Mouse (Mus musculus) MEL (cell line): ENCODE measurements around the gene Cacna2d4. TPM values are rescaled to one million over a fixed set of nuclear protein-coding genes. Genes with fewer than 3 reads are reported as not detected.

Experiments used
- DNase-seq: peaks from one replicate; pipeline ENCODE4 v3.0.0; 2011; ENCODE audit warnings: low read depth, low spot score
- H3K27ac ChIP-seq: 2 replicates; pipeline ENCODE4 v1.5.1; 2012; ENCODE audit warnings: low read depth, mild to moderate bottlenecking, control low read depth, low read length, moderate library complexity; ENCODE audit not compliant: control insufficient read depth
- H3K27me3 ChIP-seq, 2 experiments: fragments of 150-350 bp in 1 of 2; sonication (generic) in 1 of 2; 2 replicates each; pipeline ENCODE4 v1.6.1; 2012; ENCODE audit warnings: low read length in 2 of 2, mild to moderate bottlenecking in 2 of 2, improper control_type of control experiment in 1 of 2, moderate library complexity in 1 of 2; ENCODE audit not compliant: insufficient read depth in 2 of 2, control insufficient read depth in 1 of 2
- H3K36me3 ChIP-seq, 2 experiments: 2 replicates each; pipeline ENCODE4 v1.6.1; 2012 to 2014; ENCODE audit warnings: low read length in 2 of 2, improper control_type of control experiment in 1 of 2, inconsistent platforms in 1 of 2, mild to moderate bottlenecking in 1 of 2; ENCODE audit not compliant: insufficient read depth in 2 of 2, control insufficient read depth in 1 of 2
- H3K4me1 ChIP-seq, 2 experiments: fragments of 150-350 bp in 1 of 2; sonication (generic) in 1 of 2; 2 replicates each; pipeline ENCODE4 v1.6.1; 2012; ENCODE audit warnings: low read length in 2 of 2, improper control_type of control experiment in 1 of 2, mild to moderate bottlenecking in 1 of 2; ENCODE audit not compliant: insufficient read depth in 2 of 2, control insufficient read depth in 1 of 2
- H3K4me3 ChIP-seq, 2 experiments: fragments of 150-350 bp in 1 of 2; sonication (generic) in 1 of 2; 2 replicates each; pipeline ENCODE4 v1.5.1; 2012; ENCODE audit warnings: low read depth in 2 of 2, low read length in 2 of 2, mild to moderate bottlenecking in 2 of 2, moderate library complexity in 2 of 2, control low read depth in 1 of 2, improper control_type of control experiment in 1 of 2; ENCODE audit not compliant: control insufficient read depth in 1 of 2, insufficient read depth in 1 of 2
- H3K79me2 ChIP-seq: 2 replicates; pipeline ENCODE4 v1.6.1; 2012; ENCODE audit warnings: mild to moderate bottlenecking, low read length, moderate library complexity; ENCODE audit not compliant: control insufficient read depth, poor library complexity, insufficient read depth
- H3K9ac ChIP-seq: 2 replicates; pipeline ENCODE4 v1.6.1; 2012; ENCODE audit warnings: low read depth, mild to moderate bottlenecking, control low read depth, low read length, moderate library complexity; ENCODE audit not compliant: control insufficient read depth, poor library complexity, severe bottlenecking
- H3K9me3 ChIP-seq: fragments of 150-350 bp; sonication (generic); replicated peaks from 2 replicates; pipeline ENCODE4 v1.6.1; 2012; ENCODE audit warnings: mild to moderate bottlenecking, low read length, improper control_type of control experiment, moderate library complexity; ENCODE audit not compliant: insufficient read depth
- CTCF ChIP-seq, 3 experiments: IDR thresholded peaks in 2 of 3; conservative IDR thresholded peaks in 1 of 3; 2 replicates each; pipeline ENCODE4 v1.5.1; 2011 to 2012; ENCODE audit warnings: low read length in 3 of 3, low read depth in 2 of 3, mild to moderate bottlenecking in 2 of 3, improper control_type of control experiment in 1 of 3, inconsistent platforms in 1 of 3, mixed read lengths in 1 of 3, moderate library complexity in 1 of 3; ENCODE audit not compliant: control insufficient read depth in 1 of 3, insufficient read depth in 1 of 3, poor library complexity in 1 of 3, severe bottlenecking in 1 of 3
- EP300 ChIP-seq, 2 experiments: IDR thresholded peaks; 2 replicates each; pipeline ENCODE4 v1.6.1; 2011; ENCODE audit warnings: improper control_type of control experiment in 2 of 2, low read length in 2 of 2, low read depth in 1 of 2, mild to moderate bottlenecking in 1 of 2
- GATA1 ChIP-seq: IDR thresholded peaks from 2 replicates; pipeline ENCODE4 v1.6.1; 2011; ENCODE audit warnings: low read depth, low read length, improper control_type of control experiment
- JUND ChIP-seq: IDR thresholded peaks from 2 replicates; pipeline ENCODE4 v1.6.1; 2011; ENCODE audit warnings: low read depth, mild to moderate bottlenecking, improper control_type of control experiment, low read length
- TAL1 ChIP-seq: IDR thresholded peaks from 2 replicates; pipeline ENCODE4 v1.6.1; 2012; ENCODE audit warnings: mild to moderate bottlenecking, inconsistent platforms, low read length, moderate library complexity, mixed read lengths
- ZMIZ1 ChIP-seq: IDR thresholded peaks from 2 replicates; pipeline ENCODE4 v1.6.1; 2012; ENCODE audit warnings: low read depth, mild to moderate bottlenecking, inconsistent platforms, low read length, improper control_type of control experiment, moderate library complexity
- polyA plus RNA-seq, 2 experiments: library from polyadenylated mRNA; stranded (reverse) in 1 of 2; unstranded in 1 of 2; fragments of >175 nt in 1 of 2; fragments of >200 nt in 1 of 2; gene quantifications; 2 replicates each; pipeline versions ENCODE4 v1.2.1 to v1.2.4; 2012; ENCODE audit warnings: low replicate concordance in 2 of 2, low read depth in 1 of 2; ENCODE audit not compliant: insufficient read length in 2 of 2, insufficient read depth in 1 of 2, missing spikeins in 1 of 2
- total RNA-seq: library from RNA; depleted of rRNA; stranded (reverse); fragments of 300-350 nt; gene quantifications from 2 replicates; pipeline ENCODE4 v1.2.3, GENCODE M21; 2012

Gene Cacna2d4
- total and polyA plus RNA-seq, 3 experiments = 0.69 to 1.1 TPM; not detected in 1

DNA sequence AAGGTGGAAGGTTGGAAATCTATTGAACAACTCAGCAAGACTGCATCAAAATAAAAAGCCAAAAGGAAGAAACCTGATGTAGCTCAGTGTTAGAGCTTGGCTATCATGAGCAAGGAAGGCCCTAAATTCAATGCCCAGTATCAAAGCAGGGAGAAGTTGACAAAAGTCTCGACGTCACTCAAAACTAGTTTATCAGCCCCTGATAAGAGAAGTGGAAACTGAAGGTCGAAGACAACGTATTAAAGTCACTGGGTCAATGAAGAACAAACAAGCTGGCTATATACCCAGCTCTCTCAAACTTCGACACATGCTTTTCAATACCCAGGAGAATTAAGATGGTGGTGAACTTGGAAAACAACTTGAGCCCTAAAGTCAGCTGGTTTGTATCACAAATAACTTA, 135.9 kb downstream of the Cacna2d4 start:
- H3K4me1 ChIP-seq = peaks cover 28 to 33% of the 10 kb centered on the region in 2 experiments

DNA sequence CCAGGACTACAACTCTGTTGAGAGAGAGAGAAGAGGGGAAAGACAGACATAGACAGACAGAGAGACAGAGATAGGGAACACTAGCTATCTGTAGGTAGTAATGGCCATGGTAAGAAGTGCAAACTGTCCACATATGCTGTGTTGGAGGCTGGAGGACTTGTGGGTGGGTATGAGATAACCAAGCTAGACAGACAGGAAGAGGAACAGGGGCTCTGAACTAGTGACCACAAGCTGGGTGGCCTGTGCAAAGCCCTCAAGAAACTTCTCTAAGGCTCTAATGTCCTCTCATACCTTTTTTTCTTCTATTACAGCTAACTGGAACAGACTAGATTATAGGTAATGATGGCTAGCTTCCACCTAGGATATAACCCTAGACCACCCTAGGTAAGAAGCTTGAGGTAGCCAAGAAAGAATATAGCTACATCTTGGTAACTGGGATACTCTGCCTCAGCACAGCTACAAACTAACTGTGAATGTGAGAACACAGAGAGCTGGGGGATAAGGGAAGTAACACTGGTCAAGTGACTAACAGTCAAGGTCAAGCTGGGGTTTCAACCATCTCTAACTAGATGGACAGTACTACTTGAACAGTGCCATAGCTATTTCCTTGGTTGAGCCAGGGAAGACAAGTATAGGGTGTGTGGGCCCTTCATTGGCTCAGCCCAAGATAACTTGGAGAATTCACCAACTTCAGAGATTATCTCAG, 136.8 kb downstream of the Cacna2d4 start:
- Histone ChIP-seq H3K4me3 (no peak overlapping the region), H3K36me3 (peaks cover 5 to 47% of the 10 kb centered on the region in 2 experiments), H3K4me1 (peaks cover 36 to 39% of the 10 kb centered on the region in 2 experiments), H3K9me3 (no peaks in the 10 kb centered on the region), H3K27me3 (no peaks in the 10 kb centered on the region), H3K27ac (peak overlapping the region; percentile 6; the same call in 1 of the 2 replicates), H3K9ac (no peak overlapping the region), H3K79me2 (peaks cover 15% of the 10 kb centered on the region)
- TF ChIP-seq EP300 (IDR thresholded peaks at IDR 0.05; ENCODE audit: low read depth in 1 of 2, low read length in 2 of 2) (peak in 1 of 2 experiments; percentile 25; a peak in 1 of 4 replicates), GATA1 (peak; percentile 27; the same call in 1 of the 2 replicates), CTCF (IDR thresholded peaks at IDR 0.05 in 2 of 3, conservative IDR thresholded peaks at IDR 0.05 in 1 of 3; ENCODE audit: control insufficient read depth in 1 of 3, insufficient read depth in 1 of 3, low read depth in 2 of 3, low read length in 3 of 3, poor library complexity in 1 of 3, severe bottlenecking in 1 of 3) (no peak), TAL1 (peak; percentile 8; the same call in 1 of the 2 replicates)
- DNase-seq = peak; percentile 48

More for the DNA sequence above, 135.9 kb downstream of the Cacna2d4 start:
- no peak overlapping the region for H3K27ac ChIP-seq
- H3K36me3 ChIP-seq = peaks cover 6 to 38% of the 10 kb centered on the region in 2 experiments
- peaks cover 11% of the 10 kb centered on the region for H3K79me2 ChIP-seq
- no peak overlapping the region for H3K9ac ChIP-seq
- peak; percentile 44; the same call in 1 of the 2 replicates for TF ChIP-seq GATA1
- no peak for TF ChIP-seq JUND
- H3K4me3 ChIP-seq = no peak overlapping the region
- no peaks in the 10 kb centered on the region for H3K9me3 ChIP-seq
- DNase-seq = no peak
- H3K27me3 ChIP-seq = no peaks in the 10 kb centered on the region

GRCm38 (mm10) chr6:119375035-119375434, 138.7 kb downstream of the Cacna2d4 start:
- Histone ChIP-seq H3K36me3 (peaks cover 2 to 60% of the 10 kb centered on the region in 2 experiments), H3K4me3 (no peak overlapping the region), H3K27ac (no peak overlapping the region), H3K4me1 (peaks cover 37 to 41% of the 10 kb centered on the region in 2 experiments), H3K9ac (no peak overlapping the region), H3K79me2 (peaks cover 20% of the 10 kb centered on the region), H3K27me3 (no peaks in the 10 kb centered on the region), H3K9me3 (no peaks in the 10 kb centered on the region)
- DNase-seq = no peak
- TF ChIP-seq CTCF (IDR thresholded peaks at IDR 0.05 in 2 of 3, conservative IDR thresholded peaks at IDR 0.05 in 1 of 3; ENCODE audit: control insufficient read depth in 1 of 3, insufficient read depth in 1 of 3, low read depth in 2 of 3, low read length in 3 of 3, poor library complexity in 1 of 3, severe bottlenecking in 1 of 3) (peak in 2 of 3 experiments; percentile 22 to 34; a peak in 2 of 6 replicates), ZMIZ1 (no peak)
